Mouse (Mus musculus) lung, postnatal 14 days (tissue): Measurements from ENCODE around the gene Tmem50b.
"Not testable (repeated sequence)": the region's sequence is repeated elsewhere in the genome, so short reads cannot be mapped to it uniquely, and the experiment has no call there.

Source experiments
- DNase-seq: peaks from one replicate; pipeline ENCODE4 v3.0.0; 2021

Tmem50b gene

DNA sequence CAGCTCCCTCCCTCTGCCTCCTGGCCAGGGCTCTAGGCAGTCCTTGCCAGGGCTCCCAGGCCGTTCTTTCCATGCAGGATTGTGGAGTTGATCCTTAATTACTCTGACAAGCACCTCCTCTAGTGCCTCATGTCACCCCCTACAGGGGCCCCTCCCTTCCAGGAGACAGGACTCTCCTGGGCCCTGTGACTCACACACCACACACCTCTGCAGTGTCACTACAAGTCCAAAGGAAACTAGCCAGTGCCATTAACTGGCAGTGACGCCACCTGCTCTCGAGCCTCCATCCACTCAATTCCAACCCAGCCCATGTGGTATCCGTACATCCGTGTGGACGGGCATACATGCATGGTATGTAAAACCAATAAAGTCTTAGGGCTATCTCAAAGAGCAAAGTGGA lies 62.7 kb downstream of the Tmem50b start:
- no peak for DNase-seq

DNA sequence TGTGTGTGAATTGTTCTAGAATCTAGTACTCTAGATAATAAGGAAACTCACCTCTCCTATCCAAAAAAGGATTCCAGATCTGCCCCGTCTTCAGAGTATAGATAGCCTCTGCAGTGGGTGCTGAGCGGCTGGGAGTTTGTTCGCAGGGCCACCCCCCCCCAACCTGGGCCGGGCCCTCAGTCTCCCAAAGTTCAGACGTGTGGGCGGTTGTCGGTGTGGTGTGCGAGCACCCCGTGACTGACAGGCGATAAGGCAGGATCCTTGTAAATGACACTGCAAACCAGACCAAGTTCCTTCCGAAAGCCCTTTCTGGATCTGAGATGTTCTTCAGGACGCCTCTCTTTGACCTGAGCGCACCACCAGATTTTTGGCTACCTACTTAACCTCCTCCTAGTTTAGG lies 63.1 kb downstream of the Tmem50b start:
- DNase-seq, result no peak

DNA sequence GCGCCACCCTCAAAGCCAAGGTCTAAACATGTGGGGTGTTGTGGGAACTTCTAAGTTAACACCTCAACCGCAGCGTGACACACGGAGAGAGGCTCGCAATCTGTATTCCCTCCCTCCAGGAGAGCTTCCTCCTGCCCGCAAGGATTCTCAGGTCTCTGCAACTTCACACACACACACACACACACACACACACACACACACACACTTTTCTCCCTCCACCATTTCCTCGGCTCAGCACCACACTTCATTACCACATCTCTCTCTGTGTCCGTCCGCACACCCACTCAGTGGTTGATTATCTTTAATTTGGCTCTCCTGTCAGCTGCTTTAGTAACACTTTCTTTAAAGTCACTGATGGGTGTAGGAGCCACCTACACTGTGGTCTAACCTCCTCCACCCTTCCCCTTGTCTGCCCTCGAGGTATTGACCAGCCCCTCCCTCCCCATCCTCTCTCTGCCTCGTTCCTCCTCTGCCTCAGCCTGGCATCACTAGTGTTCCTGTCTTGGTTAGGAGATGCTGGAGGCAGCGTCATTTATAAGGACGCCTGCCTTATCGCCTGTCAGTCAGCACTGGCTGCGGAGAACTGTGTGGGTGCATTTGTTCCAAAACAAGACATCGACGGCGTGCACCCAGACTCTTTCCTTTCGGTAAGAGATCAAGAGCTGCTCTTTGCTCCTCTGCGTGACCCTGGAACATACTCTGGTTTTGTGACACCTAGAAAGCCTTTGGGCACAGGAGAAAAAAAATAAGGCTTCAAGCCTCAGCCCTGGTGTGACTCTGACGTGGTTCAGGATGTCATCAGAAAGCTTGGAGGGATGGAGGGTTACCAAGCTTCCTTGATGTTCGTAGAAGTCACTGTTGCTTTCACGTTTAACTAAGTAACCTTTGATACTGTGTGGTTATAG lies 64.3 kb downstream of the Tmem50b start:
- no peak for DNase-seq

DNA sequence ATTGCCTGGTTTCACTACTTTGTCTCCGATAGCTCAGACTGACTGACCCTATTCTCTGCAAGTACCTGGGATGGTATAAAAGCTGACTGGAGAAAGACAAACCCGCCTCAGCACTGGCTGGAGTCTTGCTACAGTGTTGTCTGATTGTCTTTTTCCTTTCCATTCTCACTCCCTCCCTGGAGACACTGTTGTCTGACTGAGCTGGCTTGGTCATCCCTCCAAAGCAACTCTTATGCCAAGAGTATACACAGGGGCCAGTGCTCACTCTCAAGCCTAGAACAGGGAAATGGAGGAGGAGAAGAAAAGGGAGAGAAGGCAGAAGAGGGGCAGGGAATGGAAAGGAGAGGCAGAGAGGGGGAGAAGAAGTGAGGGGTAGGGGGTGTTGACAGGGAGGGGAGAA lies 65.2 kb downstream of the Tmem50b start:
- DNase-seq, result no peak

DNA sequence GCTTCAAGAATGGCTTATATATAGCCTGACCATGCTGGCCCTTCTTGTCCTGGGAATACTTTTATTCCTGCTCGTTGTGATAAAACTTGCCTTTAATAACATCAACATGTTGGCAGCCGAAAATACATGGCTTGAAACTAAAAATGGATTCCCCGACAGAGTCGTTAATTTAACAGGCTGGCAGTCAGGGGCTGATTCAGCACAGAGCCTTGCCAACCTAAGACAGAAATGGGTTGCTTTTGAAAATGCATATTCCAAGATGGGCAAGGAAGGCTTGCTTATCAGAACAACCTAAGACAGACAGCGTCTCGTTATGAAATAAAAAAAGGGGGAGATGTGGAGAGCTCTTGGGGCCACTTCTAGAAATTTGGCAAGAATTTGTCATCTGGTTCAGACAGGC lies 65.7 kb downstream of the Tmem50b start:
- no peak for DNase-seq

DNA sequence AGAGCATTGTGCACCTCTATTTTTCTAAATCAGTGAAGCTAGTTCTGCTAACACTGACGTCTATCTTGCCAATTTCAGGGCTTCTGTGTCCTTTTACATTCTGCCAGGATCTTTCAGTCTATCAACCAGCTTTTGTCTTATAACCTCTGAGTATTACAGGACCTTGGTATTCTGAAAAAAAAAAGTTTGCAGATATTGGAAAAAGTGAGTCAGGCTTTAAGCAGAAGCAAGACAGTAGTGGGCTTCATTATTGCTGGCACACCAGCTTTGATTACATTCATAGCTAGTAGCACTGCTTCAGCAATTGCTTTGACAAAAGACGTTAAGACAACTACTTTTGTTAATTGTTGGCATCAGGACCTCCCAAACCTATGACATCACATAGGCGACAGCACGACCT lies 66.8 kb downstream of the Tmem50b start:
- not testable (repeated sequence) for DNase-seq

DNA sequence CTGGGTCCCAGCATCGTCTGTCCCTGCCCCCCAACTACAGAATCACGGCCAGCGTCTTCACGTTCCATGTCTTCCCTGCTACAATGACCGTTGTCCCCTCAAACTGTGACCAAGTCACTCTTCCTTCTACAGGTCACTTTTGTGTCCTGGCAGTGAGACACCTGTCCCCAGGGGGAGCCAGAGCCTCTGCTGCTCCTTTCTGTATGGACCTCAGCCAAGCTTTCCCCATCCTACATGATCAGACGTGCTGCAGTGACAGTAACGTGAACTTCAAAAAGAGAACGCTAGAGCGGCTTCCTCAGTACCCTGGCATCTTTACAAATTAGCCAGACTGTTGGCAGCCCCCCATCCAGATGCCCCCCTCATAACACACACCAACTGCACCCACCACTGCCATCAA lies 69.0 kb downstream of the Tmem50b start:
- no peak for DNase-seq

DNA sequence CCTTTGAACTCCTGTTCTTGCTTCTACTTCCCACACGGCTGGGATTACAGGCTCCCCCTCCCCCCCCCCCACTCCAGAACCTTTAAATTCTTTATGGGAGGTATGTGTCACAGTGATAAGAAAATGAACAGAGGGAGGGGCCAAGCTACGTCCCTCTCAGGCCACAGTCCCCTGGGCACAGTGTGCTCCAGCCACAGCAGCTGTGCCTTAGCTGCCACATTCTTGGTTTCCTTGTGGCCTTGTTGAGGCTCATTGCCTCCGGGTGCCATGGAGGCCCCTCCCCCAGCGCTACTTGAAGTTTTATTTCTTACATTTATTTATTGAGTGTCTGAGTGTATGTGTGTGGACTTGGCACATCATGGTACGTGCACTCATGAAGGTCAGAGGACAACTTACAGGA lies 70.1 kb downstream of the Tmem50b start:
- DNase-seq, result no peak

DNA sequence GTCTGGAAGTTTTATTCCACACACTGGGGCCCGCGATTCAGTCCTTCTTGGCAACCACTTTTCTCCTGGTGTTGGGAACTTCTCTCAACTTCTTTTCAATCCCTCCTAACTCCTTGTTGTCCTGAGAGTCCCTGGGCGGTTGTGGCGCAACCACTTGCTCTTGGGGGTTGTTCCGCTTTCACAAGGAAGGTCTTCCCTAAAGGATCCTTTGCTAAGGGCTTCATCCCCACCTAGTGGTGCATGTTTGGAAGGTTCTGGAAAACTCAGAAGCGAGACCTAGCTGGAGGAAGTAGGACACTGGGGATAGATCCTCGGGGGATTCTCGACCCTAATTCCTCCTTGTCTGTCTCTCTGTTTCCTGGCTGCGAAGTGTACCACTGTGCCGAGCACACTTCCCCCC lies 70.5 kb downstream of the Tmem50b start:
- peak; percentile 65 for DNase-seq

DNA sequence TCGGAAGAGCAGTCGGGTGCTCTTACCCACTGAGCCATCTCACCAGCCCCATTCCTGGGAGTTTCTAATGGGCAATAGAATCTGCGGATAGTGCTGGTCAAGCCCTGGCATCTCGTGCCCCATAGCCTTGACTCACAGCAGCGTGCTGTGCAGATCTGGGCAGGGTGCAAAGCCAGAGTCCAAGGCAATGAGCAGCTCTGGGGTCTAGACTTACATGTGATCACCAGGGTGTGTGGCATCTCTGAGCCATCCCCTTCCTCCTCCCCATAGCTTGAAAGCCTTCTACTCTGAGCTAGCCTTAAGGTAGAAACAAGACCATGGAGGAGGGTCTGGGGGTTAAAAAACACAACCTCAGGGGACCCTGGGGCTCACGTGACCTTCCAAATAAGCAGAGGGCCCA lies 71.3 kb downstream of the Tmem50b start:
- DNase-seq, result no peak
